Mouse (Mus musculus) limb, embryonic 15.5 days (tissue): ENCODE data around the gene Smarcc2. TPM values are rescaled to one million over a fixed set of nuclear protein-coding genes. Genes with fewer than 3 reads are reported as not detected.
A peak's percentile ranks its signal among the peaks of the same experiment; 100 is the strongest.

Source experiments
- ATAC-seq: fragments of 200-750 bp; cut with Nextera tagmentation; 2 replicates; pipeline ENCODE4 v1.8.0; 2017; ENCODE audit warnings: low read depth, moderate TSS enrichment; ENCODE audit not compliant: insufficient number of reproducible peaks, low FRiP score, low TSS enrichment
- H3K27ac ChIP-seq: fragments of 300-500 bp; sonication (generic); 2 replicates; pipeline ENCODE4 v1.5.1; 2015; ENCODE audit warnings: moderate library complexity, mild to moderate bottlenecking, inconsistent platforms
- H3K27me3 ChIP-seq: fragments of 300-500 bp; sonication (generic); 2 replicates; pipeline ENCODE4 v1.6.1; 2015; ENCODE audit warnings: inconsistent platforms
- H3K36me3 ChIP-seq: fragments of 300-500 bp; sonication (generic); 2 replicates; pipeline ENCODE4 v1.6.1; 2015; ENCODE audit warnings: inconsistent platforms
- H3K4me1 ChIP-seq: fragments of 300-500 bp; sonication (generic); 2 replicates; pipeline ENCODE4 v1.6.1; 2015; ENCODE audit warnings: inconsistent platforms
- H3K4me2 ChIP-seq: fragments of 300-500 bp; sonication (generic); 2 replicates; pipeline ENCODE4 v1.6.1; 2015; ENCODE audit warnings: mild to moderate bottlenecking, inconsistent platforms
- H3K4me3 ChIP-seq: fragments of 300-500 bp; sonication (generic); 2 replicates; pipeline ENCODE4 v1.5.1; 2015; ENCODE audit warnings: mild to moderate bottlenecking, inconsistent platforms
- H3K9ac ChIP-seq: fragments of 300-500 bp; sonication (generic); 2 replicates; pipeline ENCODE4 v1.6.1; 2015; ENCODE audit warnings: inconsistent platforms
- H3K9me3 ChIP-seq: fragments of 300-500 bp; sonication (generic); 2 replicates; pipeline ENCODE4 v1.6.1; 2016; ENCODE audit warnings: inconsistent platforms
- WGBS: fragments of 180-500 bp; shearing (Covaris S2); methylation state at CpG from one replicate; pipeline ENCODE4 v1.1.7; 2015; 5-methylcytosine and 5-hydroxymethylcytosine counted together
- polyA plus RNA-seq: library from polyadenylated mRNA; unstranded; fragments of >200 nt; fragmentation: Nextera tagmentation; extraction: Ambion mirVana; gene quantifications from 2 replicates; pipeline ENCODE4 v1.2.1, GENCODE M21; 2015

Smarcc2 gene
- polyA plus RNA-seq = 80.7 and 84.4 TPM in 2 replicates

- Histone ChIP-seq H3K27ac (peak within 1 kb of the TSS; percentile 96), H3K4me1 (peaks cover 13% of the 10 kb centered on the region), H3K36me3 (peaks cover 25% of the 10 kb centered on the region), H3K4me2 (peak within 1 kb of the TSS; percentile 66), H3K9ac (peak within 1 kb of the TSS; percentile 95), H3K27me3 (no peaks in the 10 kb centered on the region), H3K9me3 (no peaks in the 10 kb centered on the region), H3K4me3 (peak within 1 kb of the TSS; percentile 88)
- WGBS = under 1% methylated on average over 58 of the region's 86 CpGs
- peak; percentile 84 for ATAC-seq
These were observed at the start of gene Smarcc2 for GRCm38 (mm10) chr10:128458719-128459408. Gene Smarcc2, plus strand, starts transcription at chr10:128459248.

DNA sequence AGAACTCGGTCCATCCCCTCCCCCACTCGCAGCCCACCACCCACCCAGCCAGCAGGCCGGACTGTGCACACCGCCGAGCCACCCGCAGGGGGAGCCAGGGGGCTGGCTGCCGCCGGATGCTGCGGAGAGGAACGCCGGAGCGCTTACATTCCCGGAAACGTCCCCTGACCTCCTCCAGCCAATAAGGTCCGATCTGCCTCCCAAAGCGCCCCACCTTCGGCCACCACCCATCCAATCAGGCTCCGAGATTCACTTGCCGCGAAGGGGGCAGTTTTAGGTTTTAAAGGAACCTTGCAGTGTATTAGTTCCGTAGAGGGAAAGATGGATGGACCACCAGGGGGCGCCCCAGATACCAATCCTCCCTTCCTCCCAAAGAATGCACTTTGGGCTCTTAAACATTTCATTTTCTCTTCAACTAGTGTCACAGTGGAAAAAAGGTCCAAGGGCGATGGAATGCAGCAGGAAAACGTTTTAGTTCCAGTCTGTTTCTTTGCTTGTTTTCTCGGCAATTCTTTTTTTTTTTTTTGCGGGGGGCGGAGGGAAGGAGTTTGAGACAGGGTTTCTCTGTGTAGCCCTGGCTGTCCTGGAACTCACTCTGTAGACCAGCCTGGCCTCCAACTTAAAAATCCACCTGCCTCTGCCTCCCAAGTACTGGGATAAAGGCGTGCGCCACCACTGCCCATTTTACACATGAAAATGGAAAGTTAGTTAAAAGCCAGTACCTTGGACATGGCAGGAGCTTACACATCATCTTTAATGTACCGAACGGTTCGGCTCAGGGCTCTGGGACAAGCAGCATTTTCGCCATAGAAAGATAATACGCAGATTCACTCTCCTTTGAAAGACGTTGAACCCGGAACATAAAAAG lies 49.1 kb upstream of the Smarcc2 start:
- WGBS = 7% methylated on average over 36 of the region's 36 CpGs
- peak overlapping the region; percentile 94 for H3K4me3 ChIP-seq
- H3K4me1 ChIP-seq = peaks cover 39% of the 10 kb centered on the region
- H3K36me3 ChIP-seq = peaks cover 24% of the 10 kb centered on the region
- H3K27me3 ChIP-seq = no peaks in the 10 kb centered on the region
- peak overlapping the region; percentile 96 for H3K27ac ChIP-seq
- no peaks in the 10 kb centered on the region for H3K9me3 ChIP-seq
- ATAC-seq = peak; percentile 91
- H3K9ac ChIP-seq = peak overlapping the region; percentile 62
- peak overlapping the region; percentile 96 for H3K4me2 ChIP-seq

DNA sequence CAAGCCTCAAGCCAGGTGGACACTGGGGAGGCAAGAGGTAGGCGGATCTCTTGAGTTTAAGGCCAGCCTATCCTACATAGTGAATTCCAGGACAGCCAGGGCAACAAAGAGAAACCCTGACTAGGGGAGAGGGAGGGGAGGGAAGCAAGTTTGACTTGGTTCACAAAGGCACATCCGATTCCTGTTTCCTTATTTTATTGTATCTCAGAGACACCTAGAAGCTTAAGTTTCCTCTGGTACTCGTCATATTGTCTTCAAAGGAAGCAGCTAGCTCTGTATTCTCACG lies 48.5 kb upstream of the Smarcc2 start:
- Histone ChIP-seq H3K4me1 (peaks cover 39% of the 10 kb centered on the region), H3K36me3 (peaks cover 27% of the 10 kb centered on the region), H3K4me2 (peak overlapping the region; percentile 87), H3K27me3 (no peaks in the 10 kb centered on the region), H3K9me3 (no peaks in the 10 kb centered on the region), H3K9ac (0 out of 2 replicates have a peak overlapping the region, but pooled peaks have one; percentile 10), H3K27ac (peak overlapping the region; percentile 96), H3K4me3 (peak overlapping the region; percentile 94)
- WGBS = 23% methylated on average over 4 of the region's 4 CpGs
- ATAC-seq = no peak

- Histone ChIP-seq H3K27ac (peak within 1 kb of the TSS; percentile 96), H3K4me3 (peak within 1 kb of the TSS; percentile 94), H3K4me2 (peak within 1 kb of the TSS; percentile 87), H3K9me3 (no peaks in the 10 kb centered on the region), H3K9ac (peak within 1 kb of the TSS; percentile 78), H3K36me3 (peaks cover 31% of the 10 kb centered on the region), H3K27me3 (no peaks in the 10 kb centered on the region), H3K4me1 (peaks cover 39% of the 10 kb centered on the region)
- under 1% methylated on average over 50 of the region's 50 CpGs for WGBS
- peak; percentile 90 for ATAC-seq
These were observed 47.6 kb upstream of the Smarcc2 start, which contains the start of the genes Nabp2 and Rnf41 for GRCm38 (mm10) chr10:128411211-128412054. Gene Nabp2, minus strand, starts transcription at chr10:128411492. Gene Rnf41, plus strand, starts transcription at chr10:128411657.

DNA sequence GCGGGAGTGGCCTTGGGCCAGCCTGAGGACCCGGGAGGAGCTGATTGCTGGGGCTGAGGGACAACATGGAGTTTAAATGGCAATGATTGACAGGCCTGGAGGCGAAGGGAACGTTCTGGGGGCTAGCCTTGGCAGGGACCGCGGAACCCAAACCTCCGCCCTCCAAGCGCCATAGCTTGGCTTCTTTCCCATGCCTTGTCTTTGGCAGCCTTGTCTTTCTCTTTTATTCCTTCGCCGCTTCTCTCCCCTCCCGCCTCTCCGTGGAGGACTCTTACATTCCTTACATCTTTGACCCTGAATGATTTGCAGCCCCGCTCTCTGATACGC lies 47.0 kb upstream of the Smarcc2 start:
- H3K36me3 ChIP-seq = peaks cover 33% of the 10 kb centered on the region
- H3K27ac ChIP-seq = peak overlapping the region; percentile 96
- 0% methylated on average over 14 of the region's 14 CpGs for WGBS
- no peak for ATAC-seq
- H3K4me2 ChIP-seq = peak overlapping the region; percentile 87
- peak overlapping the region; percentile 78 for H3K9ac ChIP-seq
- H3K9me3 ChIP-seq = no peaks in the 10 kb centered on the region
- no peaks in the 10 kb centered on the region for H3K27me3 ChIP-seq
- H3K4me1 ChIP-seq = peaks cover 39% of the 10 kb centered on the region
- peak overlapping the region; percentile 94 for H3K4me3 ChIP-seq

DNA sequence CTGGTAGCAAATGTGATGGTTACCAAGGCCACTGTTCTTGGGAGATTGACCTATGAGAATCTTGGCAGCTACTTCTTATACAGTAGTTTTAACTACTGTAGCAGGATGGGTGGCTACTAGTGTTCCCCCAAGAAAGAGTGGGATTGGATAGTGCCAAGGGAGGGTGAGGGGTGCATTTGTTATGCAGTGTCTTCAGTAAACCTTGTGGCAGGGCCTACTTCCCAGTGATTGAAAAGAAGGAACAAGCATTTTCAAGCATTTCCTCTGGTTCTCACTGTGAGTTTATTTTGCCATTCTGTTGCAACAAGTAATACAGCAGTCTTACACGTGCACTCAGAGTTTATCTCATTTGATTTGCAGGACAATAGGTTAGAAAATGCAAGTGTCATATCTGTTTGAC lies 46.5 kb upstream of the Smarcc2 start:
- Histone ChIP-seq H3K9ac (peak overlapping the region; percentile 78), H3K4me1 (peaks cover 39% of the 10 kb centered on the region), H3K36me3 (peaks cover 37% of the 10 kb centered on the region), H3K4me3 (peak overlapping the region; percentile 94), H3K9me3 (no peaks in the 10 kb centered on the region), H3K4me2 (peak overlapping the region; percentile 87), H3K27me3 (no peaks in the 10 kb centered on the region), H3K27ac (peak overlapping the region; percentile 96)
- WGBS = 51% methylated on average over 1 of the region's 1 CpGs
- ATAC-seq = no peak

DNA sequence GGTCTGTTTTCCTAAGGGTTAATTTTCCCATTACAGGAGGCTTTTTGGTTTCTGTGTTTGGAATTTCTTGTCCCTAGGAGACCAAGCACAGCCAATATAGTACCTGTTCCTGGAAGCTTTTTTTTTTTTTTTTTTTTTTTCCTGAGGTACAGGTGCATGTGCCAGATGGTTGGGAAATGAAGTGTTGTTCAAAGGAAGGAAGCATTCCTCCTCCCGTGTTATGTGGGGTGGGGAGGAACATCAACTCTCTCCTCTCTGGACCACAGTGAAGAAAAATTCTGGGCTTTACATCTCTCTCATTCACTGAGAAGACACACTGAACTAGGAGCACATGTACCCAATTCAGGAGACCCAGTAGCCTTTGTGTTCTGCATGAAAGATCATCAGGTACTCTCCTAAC lies 46.0 kb upstream of the Smarcc2 start:
- H3K27ac ChIP-seq = no peak overlapping the region
- H3K4me3 ChIP-seq = peak overlapping the region; percentile 94
- no peak overlapping the region for H3K9ac ChIP-seq

GRCm38 (mm10) chr10:128414848-128415247 lies 44.2 kb upstream of the Smarcc2 start:
- Histone ChIP-seq H3K4me2 (no peak overlapping the region), H3K4me1 (peaks cover 32% of the 10 kb centered on the region), H3K9me3 (no peaks in the 10 kb centered on the region), H3K9ac (peak overlapping the region; percentile 20; the same call in 1 of the 2 replicates), H3K36me3 (peaks cover 57% of the 10 kb centered on the region), H3K27ac (no peak overlapping the region), H3K4me3 (no peak overlapping the region), H3K27me3 (no peaks in the 10 kb centered on the region)
- ATAC-seq = no peak
- 83% methylated on average over 5 of the region's 5 CpGs for WGBS

More for the DNA sequence above, 46.0 kb upstream of the Smarcc2 start:
- H3K4me1 ChIP-seq = peaks cover 39% of the 10 kb centered on the region
- H3K4me2 ChIP-seq = peak overlapping the region; percentile 87; the same call in 1 of the 2 replicates
- no peaks in the 10 kb centered on the region for H3K27me3 ChIP-seq
- ATAC-seq = no peak
- WGBS = 30% methylated on average over 1 of the region's 1 CpGs
- no peaks in the 10 kb centered on the region for H3K9me3 ChIP-seq
- H3K36me3 ChIP-seq = peaks cover 41% of the 10 kb centered on the region

DNA sequence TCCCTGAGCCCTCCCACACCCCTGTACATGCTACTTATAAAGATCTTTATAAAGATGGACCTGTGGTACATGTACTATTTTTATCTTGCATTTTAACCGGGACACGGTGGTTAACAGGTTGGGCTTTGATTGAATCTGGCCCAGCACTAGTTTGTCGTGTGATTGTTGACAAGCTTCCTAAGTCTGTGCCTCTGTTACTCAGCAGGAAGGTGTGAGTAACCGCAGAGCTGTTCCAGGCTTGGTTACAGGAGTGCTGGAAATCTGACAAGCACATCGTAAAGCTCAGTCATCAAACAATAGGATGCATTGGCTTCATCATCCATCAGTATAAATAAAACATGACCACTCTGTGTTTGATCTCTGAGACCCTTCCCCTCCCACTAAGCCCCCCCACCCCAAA lies 36.6 kb upstream of the Smarcc2 start:
- H3K9me3 ChIP-seq = no peaks in the 10 kb centered on the region
- H3K27ac ChIP-seq = no peak overlapping the region
- H3K4me2 ChIP-seq = no peak overlapping the region
- H3K4me3 ChIP-seq = no peak overlapping the region
- no peak for ATAC-seq
- H3K4me1 ChIP-seq = no peaks in the 10 kb centered on the region
- H3K9ac ChIP-seq = no peak overlapping the region
- 64% methylated on average over 5 of the region's 5 CpGs for WGBS
- H3K27me3 ChIP-seq = no peaks in the 10 kb centered on the region
- peaks cover 79% of the 10 kb centered on the region for H3K36me3 ChIP-seq

DNA sequence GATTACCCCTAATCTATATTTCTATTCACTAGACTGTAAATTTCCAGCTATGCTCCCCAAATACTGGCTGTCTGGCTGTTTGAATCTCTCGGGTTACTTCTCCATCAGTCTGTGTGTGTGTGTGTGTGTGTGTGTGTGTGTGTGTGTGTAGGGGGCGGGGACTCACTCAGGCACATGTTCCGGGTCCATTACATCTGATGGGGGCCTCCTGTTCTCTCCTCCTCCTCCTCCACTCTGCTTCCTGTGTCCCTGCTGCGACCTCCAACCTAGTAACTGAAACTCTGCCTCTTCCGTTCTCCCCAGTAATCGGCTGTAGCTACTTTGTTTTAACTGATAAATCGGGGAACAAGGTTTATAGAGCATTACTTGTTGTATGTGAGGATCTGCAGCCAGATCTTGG lies 34.4 kb upstream of the Smarcc2 start:
- no peak for ATAC-seq

GRCm38 (mm10) chr10:128425260-128425659 lies 33.8 kb upstream of the Smarcc2 start:
- Histone ChIP-seq H3K9ac (no peak overlapping the region), H3K4me1 (no peaks in the 10 kb centered on the region), H3K4me3 (no peak overlapping the region), H3K27ac (no peak overlapping the region), H3K9me3 (no peaks in the 10 kb centered on the region), H3K36me3 (peaks cover 75% of the 10 kb centered on the region), H3K4me2 (no peak overlapping the region), H3K27me3 (no peaks in the 10 kb centered on the region)
- ATAC-seq = no peak
- 82% methylated on average over 3 of the region's 3 CpGs for WGBS

More for the DNA sequence above, 34.4 kb upstream of the Smarcc2 start:
- Histone ChIP-seq H3K4me2 (no peak overlapping the region), H3K4me3 (no peak overlapping the region), H3K36me3 (peaks cover 75% of the 10 kb centered on the region), H3K27me3 (no peaks in the 10 kb centered on the region), H3K9ac (no peak overlapping the region), H3K4me1 (no peaks in the 10 kb centered on the region), H3K27ac (no peak overlapping the region), H3K9me3 (no peaks in the 10 kb centered on the region)
- 35% methylated on average over 7 of the region's 7 CpGs for WGBS
